Mouse (Mus musculus) adrenal gland, postnatal 14 days (tissue): Measurements from ENCODE around the gene Nagpa. TPM values are rescaled to one million over a fixed set of nuclear protein-coding genes. Genes with fewer than 3 reads are reported as not detected.

Source experiments
- microRNA-seq, 2 experiments: library from miRNA; unstranded; fragments of <30 nt; microRNA quantifications; one replicate each; pipeline ENCODE4 v1.2.0; 2021
- total RNA-seq: library from RNA; stranded (reverse); gene quantifications from 2 replicates; pipeline ENCODE4 v1.2.3, GENCODE M21; 2021

Nagpa gene
- total RNA-seq, 1 experiment from 2014 or later = 23.3 TPM

Small RNA genes within 50 kb of the gene (microRNA-seq; reads per million reads assigned to microRNA genes)
- gene Gm23689 = 0 reads per million in 2 experiments
- 0 reads per million in 2 experiments for gene Gm26095
- gene Mir6364 = 0 reads per million in 2 experiments

Other genes starting within 250 kb of the Nagpa start
- gene Anks3, start 239.8 kb downstream of the Nagpa start, total RNA-seq = 35.1 and 39.4 TPM in 2 replicates
- not detected in 2 replicates for gene Sept12, start 206.2 kb downstream of the Nagpa start, total RNA-seq
- not detected in 2 replicates for gene Smim22, start 196.7 kb downstream of the Nagpa start, total RNA-seq
- 32.0 and 37.3 TPM in 2 replicates for gene Rogdi, start 190.5 kb downstream of the Nagpa start, total RNA-seq
- 86.6 and 89.9 TPM in 2 replicates for gene Glyr1, start 154.1 kb downstream of the Nagpa start, total RNA-seq
- 37.2 and 37.4 TPM in 2 replicates for gene Ubn1, start 154.0 kb downstream of the Nagpa start, total RNA-seq
- 2.7 TPM in 2 replicates for gene Ppl, start 71.6 kb downstream of the Nagpa start, total RNA-seq
- gene Sec14l5, start 56.9 kb downstream of the Nagpa start, total RNA-seq = 0.07 and 0.19 TPM in 2 replicates
- gene AU021092, start 18.3 kb upstream of the Nagpa start, total RNA-seq = 18.3 and 20.2 TPM in 2 replicates
- 29.5 and 32.8 TPM in 2 replicates for gene Alg1, start 29.6 kb upstream of the Nagpa start, total RNA-seq
- gene Eef2kmt, start 52.0 kb upstream of the Nagpa start, total RNA-seq = 28.6 and 35.1 TPM in 2 replicates